Mouse (Mus musculus) forelimb bud, embryonic 11.5 days (tissue): ENCODE data around the gene Cacna1c.

Experiments
- DNase-seq: peaks from one replicate; pipeline ENCODE4 v3.0.0-alpha.2; 2012; ENCODE audit warnings: low read depth, low spot score

The Cacna1c gene

GRCm38 (mm10) chr6:119095081-119095480, 101.1 kb downstream of the Cacna1c start:
- no peak for DNase-seq

- DNase-seq = no peak
Observed at GRCm38 (mm10) chr6:119089173-119089572, 107.0 kb downstream of the Cacna1c start.

- no peak for DNase-seq
Observed at GRCm38 (mm10) chr6:119088381-119088780, 107.8 kb downstream of the Cacna1c start.

GRCm38 (mm10) chr6:119087919-119088318, 108.3 kb downstream of the Cacna1c start:
- no peak for DNase-seq

GRCm38 (mm10) chr6:119085789-119086188, 110.4 kb downstream of the Cacna1c start:
- DNase-seq = no peak

GRCm38 (mm10) chr6:119084532-119084931, 111.7 kb downstream of the Cacna1c start:
- peak; percentile 23 for DNase-seq

GRCm38 (mm10) chr6:119083559-119083958, 112.7 kb downstream of the Cacna1c start:
- no peak for DNase-seq

- DNase-seq = no peak
Observed at GRCm38 (mm10) chr6:119082662-119083061, 113.6 kb downstream of the Cacna1c start.

GRCm38 (mm10) chr6:119081650-119082049, 114.6 kb downstream of the Cacna1c start:
- no peak for DNase-seq

GRCm38 (mm10) chr6:119079626-119080025, 116.6 kb downstream of the Cacna1c start:
- no peak for DNase-seq

GRCm38 (mm10) chr6:119078912-119079311, 117.3 kb downstream of the Cacna1c start:
- no peak for DNase-seq

GRCm38 (mm10) chr6:119077231-119077630, 119.0 kb downstream of the Cacna1c start:
- DNase-seq = no peak

- no peak for DNase-seq
Observed at GRCm38 (mm10) chr6:119073419-119074071, 122.7 kb downstream of the Cacna1c start.

- DNase-seq = no peak
Observed at GRCm38 (mm10) chr6:119072772-119073171, 123.4 kb downstream of the Cacna1c start.

- no peak for DNase-seq
Observed at GRCm38 (mm10) chr6:119070771-119071170, 125.4 kb downstream of the Cacna1c start.

- DNase-seq = no peak
Observed at GRCm38 (mm10) chr6:119070351-119070750, 125.9 kb downstream of the Cacna1c start.

- DNase-seq = no peak
Observed at GRCm38 (mm10) chr6:119069145-119069544, 127.1 kb downstream of the Cacna1c start.

- no peak for DNase-seq
Observed at GRCm38 (mm10) chr6:119068650-119069049, 127.6 kb downstream of the Cacna1c start.

GRCm38 (mm10) chr6:119064961-119065360, 131.3 kb downstream of the Cacna1c start:
- DNase-seq = no peak

- DNase-seq = no peak
Observed at GRCm38 (mm10) chr6:119064430-119064829, 131.8 kb downstream of the Cacna1c start.

- no peak for DNase-seq
Observed at GRCm38 (mm10) chr6:119062695-119063094, 133.5 kb downstream of the Cacna1c start.

- no peak for DNase-seq
Observed at GRCm38 (mm10) chr6:119058896-119059295, 137.3 kb downstream of the Cacna1c start.

- no peak for DNase-seq
Observed at GRCm38 (mm10) chr6:119058461-119058860, 137.8 kb downstream of the Cacna1c start.

GRCm38 (mm10) chr6:119057076-119057479, 139.1 kb downstream of the Cacna1c start:
- no peak for DNase-seq
